Mouse (Mus musculus): ENCODE results near the gene Nptn.

Nptn gene

DNA sequence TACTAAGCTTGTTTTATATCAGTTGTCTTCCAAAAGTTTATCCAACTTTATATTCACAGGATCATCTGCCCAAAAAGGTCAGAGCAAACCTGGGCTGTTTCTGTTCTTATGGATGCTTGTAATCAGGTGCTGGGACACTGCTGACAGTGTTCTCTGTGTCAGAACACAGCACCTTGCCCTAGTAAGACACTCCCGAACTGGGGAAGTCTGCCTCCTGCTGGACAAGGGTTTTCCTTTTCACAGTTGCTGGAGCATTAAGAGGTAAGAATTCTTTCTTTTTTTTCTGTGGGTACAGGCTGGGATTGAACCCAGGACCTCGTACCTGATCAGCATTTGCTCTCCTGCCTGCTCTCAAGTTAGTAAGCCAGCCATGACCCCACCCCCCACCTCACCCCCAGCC is 74.4 kb downstream of the Nptn start:
- no peak for DNase-seq (ENCODE audit: low read depth, low spot score)

DNA sequence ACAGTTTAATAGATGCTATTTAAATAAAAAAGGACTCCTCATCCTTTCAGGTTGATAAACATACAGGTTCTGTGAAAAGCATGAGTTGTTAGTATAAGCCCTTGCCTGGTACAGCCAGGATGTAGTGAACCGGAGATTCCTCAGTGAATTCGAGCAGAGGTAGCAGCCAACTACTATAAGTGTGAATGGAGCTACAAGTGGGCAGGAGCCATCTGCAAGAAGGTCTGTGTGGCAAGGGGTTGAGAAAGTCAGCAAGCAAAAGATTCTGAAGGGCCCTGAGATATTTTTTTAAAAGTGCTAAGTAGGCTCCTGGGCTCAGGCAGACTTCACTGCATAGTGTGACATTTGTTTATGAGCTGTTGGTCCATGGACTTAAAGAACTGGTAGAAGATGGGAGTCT is 74.8 kb downstream of the Nptn start:
- DNase-seq (ENCODE audit: low read depth, low spot score), result no peak

DNA sequence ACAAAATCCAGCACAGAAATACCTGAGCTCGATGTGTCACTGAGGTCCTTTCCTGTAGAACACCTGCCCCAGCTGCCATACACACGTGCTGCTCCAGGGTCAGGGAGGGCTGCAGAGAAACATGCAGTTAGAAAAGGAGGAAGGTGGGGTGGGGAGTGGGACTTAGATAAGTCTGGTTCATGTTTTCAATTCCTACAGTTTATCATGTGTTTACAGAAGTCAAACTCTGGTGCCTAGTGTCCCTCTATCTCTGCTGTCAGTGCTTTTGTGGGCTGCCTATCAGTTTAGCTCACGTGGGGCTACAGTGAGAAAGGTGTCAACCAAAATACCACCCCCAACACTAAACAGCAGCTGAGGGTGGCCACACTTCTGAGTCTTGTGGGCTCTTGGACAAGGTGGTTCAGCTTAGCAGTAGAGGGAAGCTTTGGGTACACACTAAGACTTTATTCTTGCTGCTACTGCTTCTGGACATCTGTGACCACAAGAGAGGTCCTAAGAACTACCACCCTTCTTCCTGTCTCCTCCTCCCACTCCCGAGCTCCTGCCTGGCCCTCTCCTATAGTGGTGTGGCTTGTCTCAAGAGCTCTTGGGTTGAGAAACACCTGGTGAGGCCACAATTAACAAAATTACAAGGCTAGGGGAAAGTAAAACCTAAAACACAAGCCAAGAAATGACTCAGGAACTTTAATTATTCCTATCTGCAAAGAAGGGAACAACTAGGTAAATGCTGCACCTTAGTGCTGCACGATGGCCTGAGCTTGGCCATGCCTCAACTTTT is 75.9 kb downstream of the Nptn start:
- no peak for DNase-seq (ENCODE audit: low read depth, low spot score)

GRCm38 (mm10) chr9:58658596-58659309 is 76.7 kb downstream of the Nptn start:
- DNase-seq (ENCODE audit: low read depth, low spot score), result no peak

GRCm38 (mm10) chr9:58659331-58659730 is 77.3 kb downstream of the Nptn start:
- no peak for DNase-seq (ENCODE audit: low read depth, low spot score)

DNA sequence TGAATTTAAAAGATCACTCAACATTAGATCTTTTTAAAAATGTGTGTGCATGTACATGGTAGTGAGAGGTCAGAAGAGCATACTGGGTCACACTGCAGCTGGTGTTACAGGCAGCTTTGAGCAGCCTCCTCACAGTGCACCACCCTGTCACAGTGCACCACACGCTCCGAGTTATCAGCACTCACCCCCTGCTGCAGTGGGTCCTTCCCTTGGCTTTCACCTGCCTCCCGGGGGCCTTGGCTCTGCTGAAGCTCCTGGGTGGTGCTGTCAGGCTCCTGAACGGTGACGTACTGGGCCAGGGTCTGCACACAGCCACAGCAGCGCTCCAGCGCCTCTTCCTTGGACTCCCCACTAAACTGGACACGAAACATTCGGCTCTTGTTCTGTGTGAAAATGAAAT is 77.9 kb downstream of the Nptn start:
- DNase-seq (ENCODE audit: low read depth, low spot score), result no peak

GRCm38 (mm10) chr9:58660673-58661072 is 78.6 kb downstream of the Nptn start:
- no peak for DNase-seq (ENCODE audit: low read depth, low spot score)

DNA sequence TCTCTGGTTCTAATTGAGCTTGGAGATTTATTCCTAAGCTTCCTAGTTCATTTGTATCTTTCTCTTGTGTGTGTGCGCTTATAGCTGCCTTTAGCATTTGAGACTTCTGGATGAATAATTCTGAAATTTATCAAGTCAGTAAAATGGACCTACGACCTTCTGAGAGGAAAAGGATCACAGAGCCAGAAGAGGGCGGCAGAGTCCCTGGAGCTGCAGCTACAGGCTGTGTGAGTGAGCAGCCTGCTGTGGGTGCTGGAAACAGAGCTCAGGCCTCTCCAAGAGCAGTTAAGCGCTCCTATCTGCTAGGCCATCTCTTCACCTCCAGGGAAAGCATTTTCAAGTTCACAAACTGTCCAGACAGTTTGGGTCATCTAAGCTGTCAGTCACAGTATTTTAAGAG is 80.0 kb downstream of the Nptn start:
- DNase-seq (ENCODE audit: low read depth, low spot score), result no peak

DNA sequence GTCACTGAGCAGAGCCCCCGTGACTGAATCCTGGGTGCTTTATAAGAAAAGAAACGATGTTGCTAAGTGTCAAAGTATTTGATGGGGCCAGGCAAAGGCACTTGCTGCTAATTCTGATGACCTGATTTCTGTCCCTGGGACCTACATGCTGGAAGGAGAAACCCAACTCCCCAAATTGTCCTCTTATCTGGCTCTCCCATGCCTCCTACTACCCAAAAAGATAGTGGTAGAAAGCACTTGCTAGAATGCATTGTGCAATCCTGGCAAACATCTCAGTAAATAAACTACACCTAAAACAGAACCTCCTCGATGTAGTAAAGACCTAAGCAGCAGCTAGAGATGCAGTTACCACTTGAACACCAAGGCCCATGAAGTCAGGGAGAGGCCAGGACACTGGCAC is 80.8 kb downstream of the Nptn start:
- no peak for DNase-seq (ENCODE audit: low read depth, low spot score)

DNA sequence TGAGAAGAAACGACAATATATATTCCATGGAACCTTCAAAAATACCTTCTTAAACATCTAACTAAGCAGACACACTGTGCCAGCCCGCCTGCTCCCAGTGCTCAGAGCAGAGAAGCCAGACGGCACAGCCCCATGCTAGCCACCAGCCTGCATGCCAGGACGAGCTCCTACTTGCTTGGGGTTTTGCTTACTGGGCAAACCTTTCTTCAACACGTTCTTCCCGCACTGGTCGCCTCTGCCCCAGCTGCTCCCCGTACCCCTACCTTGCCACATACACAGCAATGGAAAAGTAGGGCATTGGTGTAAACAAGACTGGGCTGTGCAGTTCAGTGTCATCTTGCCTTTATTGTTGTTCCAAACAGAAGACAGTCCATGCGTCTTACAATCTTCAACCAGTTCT is 83.5 kb downstream of the Nptn start:
- no peak for DNase-seq (ENCODE audit: low read depth, low spot score)

- DNase-seq (ENCODE audit: low read depth, low spot score), result no peak
Measured at GRCm38 (mm10) chr9:58666191-58666590, 84.2 kb downstream of the Nptn start.

DNA sequence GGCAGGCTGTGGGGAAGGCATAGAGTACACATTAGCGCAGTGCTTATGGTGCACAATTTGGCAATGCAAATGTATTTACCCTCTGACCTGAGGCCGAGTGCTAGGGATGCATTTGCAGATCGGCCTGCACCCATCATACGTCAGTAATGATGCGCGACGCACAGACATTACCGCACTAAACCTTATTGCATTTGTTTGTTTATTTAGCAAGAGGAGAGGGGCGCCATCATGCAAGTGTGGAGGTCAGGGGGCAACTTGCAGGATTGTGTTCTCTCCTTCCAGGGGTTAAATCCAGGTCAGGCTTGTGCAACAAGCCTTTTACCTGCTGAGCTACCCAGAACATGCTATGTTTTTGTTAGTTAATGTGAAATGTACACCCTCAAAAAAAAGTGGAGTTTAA is 85.2 kb downstream of the Nptn start:
- DNase-seq (ENCODE audit: low read depth, low spot score), result no peak

DNA sequence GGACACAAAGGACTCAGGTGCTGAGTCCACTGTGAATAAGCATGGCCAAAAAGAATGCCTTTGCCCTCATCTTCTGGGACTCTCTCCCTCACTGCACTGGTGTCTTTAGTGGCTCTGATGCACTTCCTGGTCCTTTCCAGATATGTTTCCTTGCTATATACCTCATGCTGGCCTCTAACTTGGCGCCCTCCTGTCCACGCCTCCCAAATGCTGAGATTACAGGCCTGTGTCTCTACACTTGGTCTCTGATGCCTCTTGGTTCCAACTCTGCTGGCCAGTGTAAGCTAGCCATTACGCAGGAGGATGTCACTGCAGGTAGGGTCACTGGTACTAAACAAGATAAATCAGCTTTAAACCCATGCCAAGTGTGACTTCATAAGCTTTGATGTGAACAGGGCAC is 86.1 kb downstream of the Nptn start:
- no peak for DNase-seq (ENCODE audit: low read depth, low spot score)

DNA sequence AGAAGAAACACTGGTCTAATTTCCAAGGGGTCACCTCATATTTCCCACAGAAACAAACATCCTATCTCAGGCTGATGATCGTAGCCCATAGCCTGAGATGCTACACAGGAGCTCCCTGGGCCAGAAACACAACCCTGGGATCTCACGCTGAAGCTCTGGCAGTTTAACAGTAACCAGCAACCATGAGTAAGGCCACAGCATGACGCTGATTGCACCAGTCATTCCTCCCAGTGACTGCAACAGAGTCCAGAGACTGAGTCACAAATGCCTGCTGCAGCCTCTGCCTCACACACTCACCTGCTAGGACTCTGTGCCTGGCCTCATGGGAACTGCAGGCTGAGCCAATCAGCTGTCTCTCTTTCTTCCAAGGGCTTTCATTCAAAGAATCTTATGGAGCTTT is 87.0 kb downstream of the Nptn start:
- no peak for DNase-seq (ENCODE audit: low read depth, low spot score)

DNA sequence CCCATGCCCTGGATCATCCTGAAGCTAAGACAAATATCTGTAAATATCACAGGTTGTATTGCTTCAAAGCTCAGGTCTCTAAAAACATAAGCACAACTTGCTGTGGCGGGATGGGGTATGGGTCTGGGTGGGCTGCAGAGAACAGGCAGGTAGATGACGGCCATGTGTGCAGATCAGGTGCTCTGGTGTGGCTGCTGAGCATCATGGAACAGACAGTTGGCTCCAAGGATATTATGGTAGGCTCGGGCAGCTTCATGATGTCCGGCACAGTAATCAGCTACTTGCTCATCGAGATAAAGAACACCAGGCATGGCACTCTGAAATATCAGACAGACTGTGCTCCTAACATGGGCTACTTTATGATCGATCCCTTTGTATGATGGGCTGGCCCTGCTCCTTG is 87.8 kb downstream of the Nptn start:
- no peak for DNase-seq (ENCODE audit: low read depth, low spot score)

GRCm38 (mm10) chr9:58672474-58672873 is 90.4 kb downstream of the Nptn start:
- no peak for DNase-seq (ENCODE audit: low read depth, low spot score)

GRCm38 (mm10) chr9:58674736-58675135 is 92.7 kb downstream of the Nptn start:
- DNase-seq (ENCODE audit: low read depth, low spot score), result no peak

- no peak for DNase-seq (ENCODE audit: low read depth, low spot score)
Measured at GRCm38 (mm10) chr9:58675371-58675770, 93.3 kb downstream of the Nptn start.

DNA sequence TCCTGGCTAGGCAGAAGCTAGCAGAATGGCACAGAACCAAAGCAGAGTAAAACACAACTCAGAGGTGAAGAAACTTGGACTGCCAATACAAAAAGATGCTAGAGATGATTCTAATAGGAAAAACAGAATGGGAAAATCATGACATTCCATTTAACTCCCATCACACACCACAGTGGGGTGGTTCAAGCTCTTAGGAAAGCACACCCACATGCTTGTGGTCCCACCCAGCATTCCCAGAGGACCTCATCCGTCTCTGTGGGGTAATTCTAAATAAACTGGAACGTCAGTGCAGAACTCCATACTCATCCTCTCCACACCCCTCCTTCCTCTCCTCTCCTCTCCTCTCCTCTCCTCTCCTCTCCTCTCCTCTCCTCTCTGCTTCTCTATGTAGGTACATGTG is 99.4 kb downstream of the Nptn start:
- DNase-seq (ENCODE audit: low read depth, low spot score), result no peak

GRCm38 (mm10) chr9:58682106-58682505 is 100.1 kb downstream of the Nptn start:
- no peak for DNase-seq (ENCODE audit: low read depth, low spot score)

GRCm38 (mm10) chr9:58683372-58683771 is 101.3 kb downstream of the Nptn start:
- no peak for DNase-seq (ENCODE audit: low read depth, low spot score)

GRCm38 (mm10) chr9:58685290-58685689 is 103.2 kb downstream of the Nptn start:
- no peak for DNase-seq (ENCODE audit: low read depth, low spot score)

GRCm38 (mm10) chr9:58688076-58688475 is 106.0 kb downstream of the Nptn start:
- DNase-seq (ENCODE audit: low read depth, low spot score), result no peak
